Mouse (Mus musculus): ENCODE measurements around the gene Esr2. TPM values are rescaled to one million over a fixed set of nuclear protein-coding genes. Genes with fewer than 3 reads are reported as not detected.

Gene Esr2
- polyA plus RNA-seq, 1 experiment: 0.02 TPM

DNA sequence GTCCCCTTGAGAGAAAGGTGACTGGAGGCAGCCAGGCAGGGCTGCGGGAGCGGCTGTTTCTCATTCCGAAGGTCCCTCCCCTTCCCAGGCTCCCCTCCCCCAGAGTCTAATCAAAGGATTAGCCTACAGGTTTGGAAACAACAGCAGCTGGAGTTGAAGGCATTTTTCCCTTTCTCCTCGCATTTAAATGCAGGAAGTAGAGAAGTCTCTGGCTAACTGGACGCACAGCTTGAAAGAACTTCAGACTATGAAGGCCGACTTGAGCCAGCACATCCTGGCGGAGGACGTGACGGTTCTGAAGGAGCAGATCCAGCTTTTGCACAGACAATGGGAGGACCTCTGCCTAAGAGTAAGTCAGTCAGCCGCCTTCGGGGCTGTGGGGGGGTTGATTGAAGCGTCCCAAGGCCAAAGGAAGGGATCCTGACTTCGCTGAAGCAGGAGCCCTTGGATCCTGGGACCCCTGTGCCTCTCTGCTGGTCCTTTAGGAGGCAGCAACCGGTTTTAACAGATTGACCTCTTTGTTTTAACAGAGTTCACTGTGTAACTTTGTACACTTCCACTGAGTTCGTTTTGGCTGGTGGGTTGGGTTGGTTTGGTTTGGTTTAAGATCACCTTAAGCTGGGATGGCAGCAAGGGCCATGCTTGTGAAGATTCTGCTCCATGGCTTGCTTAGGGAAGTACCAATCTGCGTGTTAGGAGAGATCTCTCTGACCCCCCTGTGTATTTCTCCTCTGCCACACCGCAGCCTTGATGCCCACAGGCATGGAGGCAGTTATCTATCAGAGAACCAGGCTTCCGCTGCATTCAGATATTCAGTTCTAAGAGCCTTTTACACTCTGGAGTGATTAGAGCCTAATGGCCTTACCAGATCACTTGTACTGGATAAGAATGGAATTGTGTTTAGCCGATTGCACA is 104.9 kb downstream of the Esr2 start:
- Histone ChIP-seq H3K36me3 (ENCODE audit: control insufficient read depth, insufficient read depth, low read length) (no peaks in the 10 kb centered on the region), H3K4me3 (ENCODE audit: extremely low read depth, insufficient read depth, insufficient read length) (no peak overlapping the region), H3K27ac (ENCODE audit: insufficient read depth, low read length) (no peak overlapping the region), H3K27me3 (ENCODE audit: control insufficient read depth, insufficient read depth, low read length) (no peaks in the 10 kb centered on the region), H3K4me1 (ENCODE audit: control insufficient read depth, insufficient read depth, insufficient read length) (no peaks in the 10 kb centered on the region)
- no peak for TF ChIP-seq POLR2A (IDR thresholded peaks at IDR 0.05; ENCODE audit: low read depth, low read length)
- TF ChIP-seq CTCF (IDR thresholded peaks at IDR 0.05; ENCODE audit: extremely low read depth, insufficient read depth, insufficient read length, insufficient replicate concordance): no peak
- no peak for DNase-seq (ENCODE audit: low read depth in 1 of 2, low spot score in 2 of 2)
- WGBS: 85% methylated on average over 19 of the region's 19 CpGs

Other genes starting within 250 kb of the Esr2 start
- gene Tex21, start 69.5 kb upstream of the Esr2 start, polyA plus RNA-seq (2012; rRNA removed): not detected in 2 replicates
- 15.1 and 17.3 TPM in 2 replicates for gene Mthfd1, start 78.0 kb upstream of the Esr2 start, polyA plus RNA-seq (2012; rRNA removed)
- 0.22 and 0.29 TPM in 2 replicates for gene Akap5, start 147.6 kb upstream of the Esr2 start, polyA plus RNA-seq (2012; rRNA removed)
- 6.9 and 7.5 TPM in 2 replicates for gene Zbtb25, start 192.3 kb upstream of the Esr2 start, polyA plus RNA-seq (2012; rRNA removed)
- gene Zbtb1, start 193.0 kb upstream of the Esr2 start, polyA plus RNA-seq (2012; rRNA removed): 2.1 and 2.5 TPM in 2 replicates
- 3.8 and 6.0 TPM in 2 replicates for gene Hspa2, start 226.9 kb upstream of the Esr2 start, polyA plus RNA-seq (2012; rRNA removed)
- not detected in 2 replicates for gene Ppp1r36, start 240.3 kb upstream of the Esr2 start, polyA plus RNA-seq (2012; rRNA removed)